Mouse (Mus musculus): ENCODE results near the gene Vwce. TPM values are rescaled to one million over a fixed set of nuclear protein-coding genes. Genes with fewer than 3 reads are reported as not detected.

The Vwce gene
- total RNA-seq (2021), result under 1 TPM; 0.35 to 0.56 TPM
- long read RNA-seq, partial matches to known transcripts, result 0 of 1 reads
- long read RNA-seq, other reads (novel, unspliced or antisense), result 1 of 1 reads

DNA sequence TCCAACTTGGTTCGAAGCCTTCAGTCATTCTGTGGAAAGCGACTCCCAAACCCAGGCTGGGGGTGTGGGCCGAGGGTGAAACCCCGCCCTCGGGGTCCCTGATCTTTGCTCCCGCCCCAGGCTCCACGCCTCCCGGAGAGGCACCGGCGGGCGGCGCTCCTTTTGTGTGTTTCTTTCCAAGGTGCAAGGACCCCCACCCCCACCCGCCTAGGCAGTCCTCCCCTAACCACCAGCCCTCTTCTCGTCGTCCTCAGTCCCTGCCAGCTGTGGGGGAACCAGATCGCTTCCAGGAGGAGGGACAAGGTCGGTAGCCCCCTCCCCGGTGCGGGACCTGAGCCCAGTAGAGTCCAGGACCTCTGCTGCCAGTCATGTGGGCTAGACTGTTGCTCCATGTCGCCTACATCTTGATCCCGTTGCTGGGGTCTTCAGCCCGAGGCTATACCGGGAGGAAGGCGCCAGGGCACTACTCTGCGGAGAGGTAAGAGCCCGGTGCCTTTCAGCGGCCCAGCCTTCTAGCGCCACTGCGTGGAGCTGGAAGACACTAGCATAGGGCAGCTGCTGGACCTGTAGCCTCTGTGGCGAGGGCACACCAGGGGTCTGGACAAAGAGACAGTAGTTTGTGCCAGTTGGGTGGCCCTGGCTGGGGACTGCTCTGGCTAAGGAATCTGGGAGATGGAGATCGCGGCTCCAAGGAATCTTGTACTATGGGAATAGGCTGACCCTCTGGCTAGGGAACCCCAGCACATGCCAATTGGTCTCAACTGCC lies at the start of gene Vwce:
TSS of gene Vwce (plus strand) at position 108 of the 766 bp plus-strand sequence.
- DNase-seq (ENCODE audit: low spot score in 2 of 2), result peak in 1 of 2 experiments; percentile 36

DNA sequence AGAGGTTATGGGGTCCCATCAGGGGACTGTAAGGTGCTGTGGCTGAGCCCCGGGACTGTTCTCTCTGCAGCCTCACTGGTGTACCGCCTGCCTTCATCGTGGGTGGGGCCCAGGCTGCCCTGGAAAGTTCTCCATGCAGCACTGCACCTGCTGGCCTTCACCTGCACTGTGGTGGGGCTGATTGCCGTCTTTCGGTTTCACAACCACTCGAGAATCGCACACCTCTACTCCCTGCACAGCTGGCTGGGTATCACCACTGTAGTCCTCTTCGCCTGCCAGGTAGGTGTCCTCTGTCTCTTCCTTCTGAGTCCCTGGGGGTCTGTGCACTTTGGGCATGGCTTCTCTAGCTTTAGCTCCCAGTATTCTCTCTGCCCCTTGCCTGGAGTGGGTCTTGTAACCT lies 48.9 kb upstream of the Vwce start:
- DNase-seq (ENCODE audit: low spot score in 2 of 2), result no peak

DNA sequence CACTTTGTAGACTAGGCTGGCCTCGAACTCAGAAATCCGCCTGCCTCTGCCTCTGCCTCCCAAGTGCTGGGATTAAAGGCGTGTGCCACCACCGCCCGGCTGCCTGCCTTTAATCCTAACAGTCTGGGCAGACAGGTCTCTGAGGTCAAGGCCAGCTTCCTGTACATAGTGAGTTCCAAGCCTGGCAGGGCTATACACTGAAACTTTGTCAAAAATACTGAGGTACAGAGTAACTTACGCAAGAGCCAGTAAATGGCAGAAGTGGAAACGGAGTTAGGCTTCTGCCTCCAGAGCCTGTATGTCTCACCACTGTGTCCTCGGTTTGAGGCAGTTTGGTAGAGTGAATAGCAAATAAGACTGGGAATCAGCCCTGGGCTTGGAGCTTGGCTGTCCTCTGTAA lies 46.8 kb upstream of the Vwce start:
- DNase-seq (ENCODE audit: low spot score in 2 of 2), result no peak

DNA sequence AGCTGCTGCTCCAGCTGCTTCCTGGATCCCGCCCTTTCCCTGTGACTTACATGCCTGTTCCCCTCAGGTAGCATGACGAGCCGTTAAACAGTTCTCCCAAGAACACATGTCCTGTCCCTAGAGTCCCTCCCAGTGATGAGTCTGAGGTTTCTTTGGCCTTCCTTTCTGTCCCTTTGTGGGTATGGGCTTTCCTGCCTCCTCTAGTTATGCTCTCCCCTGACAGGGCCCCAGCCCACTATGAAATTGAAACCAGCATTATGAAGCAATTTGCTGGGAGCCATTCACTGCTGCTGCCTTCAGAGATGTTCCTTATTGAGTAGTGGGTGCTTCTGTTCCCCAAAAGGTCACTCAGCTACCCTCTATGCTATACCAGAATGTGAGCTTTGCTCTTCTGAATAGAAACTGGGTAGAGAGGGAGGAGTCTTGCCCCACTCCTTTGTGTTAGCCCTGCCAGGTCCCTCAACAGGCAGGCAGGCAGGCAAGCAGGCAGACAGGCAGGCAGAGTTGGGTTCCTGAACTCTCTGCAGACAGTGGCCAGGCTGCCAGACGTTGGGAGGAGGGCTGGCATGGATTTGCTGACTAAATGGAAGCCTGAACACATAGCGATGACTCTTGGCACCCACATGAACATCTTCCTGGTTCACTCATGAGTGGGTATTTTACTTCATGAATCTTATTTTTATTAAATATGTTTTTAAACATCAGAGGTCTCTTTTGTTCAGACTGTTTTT lies 44.7 kb upstream of the Vwce start:
- no peak for DNase-seq (ENCODE audit: low spot score in 2 of 2)

DNA sequence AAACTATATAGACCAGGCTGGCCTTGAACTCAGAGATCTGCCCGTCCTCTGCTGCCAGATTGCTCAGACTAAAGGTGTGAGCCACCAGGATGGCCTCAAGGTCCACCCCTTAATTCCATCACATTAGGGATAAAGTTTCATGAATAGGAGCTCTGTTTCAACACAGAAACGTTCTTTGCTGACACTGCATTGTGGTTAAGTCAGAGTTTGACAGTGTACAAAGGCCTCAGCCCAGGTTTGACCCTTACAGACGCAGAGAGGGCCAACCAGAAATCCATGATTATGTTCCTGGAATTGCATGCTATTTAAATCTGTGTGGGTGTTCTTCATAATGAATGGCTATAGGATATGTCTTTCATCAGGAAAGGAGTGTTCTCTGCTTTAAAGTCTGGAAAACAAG lies 43.7 kb upstream of the Vwce start:
- no peak for DNase-seq (ENCODE audit: low spot score in 2 of 2)

DNA sequence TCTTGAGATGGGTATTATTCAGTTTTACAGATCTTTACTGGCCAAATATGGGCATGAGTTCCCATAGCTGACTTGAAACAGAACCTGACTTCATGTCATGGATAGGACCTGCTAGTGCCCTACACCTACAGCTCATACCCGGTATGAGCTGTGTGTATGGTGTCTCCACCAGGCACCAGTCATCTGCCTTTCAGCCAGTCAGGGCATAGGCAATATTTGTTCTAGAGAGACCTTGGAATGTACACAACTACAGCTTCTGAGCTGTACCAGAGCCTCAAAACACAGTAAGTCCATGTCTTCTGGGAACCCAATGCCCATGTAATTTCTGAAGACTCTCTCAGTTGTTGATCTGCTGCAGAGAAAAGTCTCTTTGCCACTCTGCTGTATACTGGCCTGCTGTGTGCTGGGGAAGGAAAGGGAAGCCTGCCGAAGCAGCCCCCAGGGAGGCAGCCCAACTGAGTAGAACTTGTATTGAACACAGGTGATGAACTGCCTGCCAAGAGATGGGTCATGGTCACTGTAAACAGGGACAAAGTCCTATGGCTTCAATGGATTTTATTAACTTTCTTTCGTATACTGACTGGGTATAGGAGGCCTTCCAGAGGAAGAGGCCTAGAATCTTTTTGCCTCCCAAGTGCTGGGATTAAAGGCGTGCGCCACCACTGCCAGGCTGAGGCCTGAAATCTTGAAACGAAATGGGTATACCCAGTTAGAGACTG lies 42.2 kb upstream of the Vwce start:
- DNase-seq (ENCODE audit: low spot score in 2 of 2), result no peak

DNA sequence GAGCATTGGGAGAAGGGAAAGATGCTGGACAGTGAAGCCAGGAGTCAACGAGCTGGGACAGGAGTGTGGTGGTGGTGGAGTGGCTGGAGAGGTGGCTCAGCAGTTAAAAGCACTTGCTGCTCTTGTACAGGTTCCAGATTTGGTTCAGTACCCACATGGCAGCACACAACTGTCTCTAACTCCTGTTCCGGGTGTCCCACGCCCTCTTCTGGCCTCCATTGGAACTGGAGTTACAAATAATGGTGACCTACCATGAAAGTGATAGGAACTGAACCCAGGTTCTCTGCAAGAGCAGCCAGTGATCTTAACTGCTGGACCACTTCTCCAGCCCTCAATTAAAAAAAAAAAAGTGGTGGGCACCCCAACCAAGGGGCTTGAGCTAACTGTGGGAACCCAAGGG lies 35.8 kb upstream of the Vwce start:
- DNase-seq (ENCODE audit: low spot score in 2 of 2), result no peak

DNA sequence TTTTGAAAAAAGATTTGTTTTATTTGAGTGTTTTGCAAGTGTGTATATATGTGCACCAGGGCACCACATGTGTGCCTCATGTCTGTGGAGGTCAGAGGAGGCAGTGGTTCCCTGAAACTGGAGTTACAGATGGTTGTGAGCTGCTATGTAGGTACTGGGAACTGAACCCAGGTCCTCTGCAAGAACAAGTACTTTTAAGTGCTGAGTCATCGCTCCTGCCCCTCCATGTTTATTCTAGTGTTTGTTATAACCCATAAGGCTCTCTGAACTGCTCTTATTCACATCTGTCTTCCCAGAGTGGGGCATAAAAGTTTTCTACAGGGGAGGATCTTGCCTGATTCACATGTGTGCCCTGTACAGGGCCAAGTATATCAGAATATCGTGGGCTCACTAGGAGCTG lies 34.4 kb upstream of the Vwce start:
- no peak for DNase-seq (ENCODE audit: low spot score in 2 of 2)

DNA sequence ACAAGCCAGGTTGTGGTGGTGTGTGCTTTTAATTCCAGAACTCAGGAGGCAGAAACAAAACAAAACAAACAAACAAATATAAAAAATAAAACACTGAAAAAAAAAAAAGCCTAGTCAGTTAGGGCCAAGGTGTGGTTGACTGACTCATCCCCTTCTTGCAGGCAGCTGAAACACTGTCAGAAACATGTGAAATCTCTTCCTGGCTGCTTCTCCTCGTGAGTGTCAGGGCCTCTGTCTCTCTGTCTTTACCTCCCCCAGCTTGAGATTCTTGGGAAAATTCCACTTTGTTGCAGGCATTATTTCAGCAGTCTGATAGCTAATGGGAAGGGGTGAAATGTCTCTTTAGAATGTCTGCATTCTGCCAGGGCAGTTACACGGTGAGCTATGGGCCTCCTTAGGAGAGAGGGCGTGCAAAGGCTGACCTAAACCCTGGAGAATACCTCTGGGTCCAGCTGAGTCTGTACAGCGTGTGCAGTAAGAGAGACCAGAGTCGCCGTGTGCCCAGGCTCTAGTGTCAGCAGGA lies 31.7 kb upstream of the Vwce start:
- DNase-seq (ENCODE audit: low spot score in 2 of 2), result no peak

DNA sequence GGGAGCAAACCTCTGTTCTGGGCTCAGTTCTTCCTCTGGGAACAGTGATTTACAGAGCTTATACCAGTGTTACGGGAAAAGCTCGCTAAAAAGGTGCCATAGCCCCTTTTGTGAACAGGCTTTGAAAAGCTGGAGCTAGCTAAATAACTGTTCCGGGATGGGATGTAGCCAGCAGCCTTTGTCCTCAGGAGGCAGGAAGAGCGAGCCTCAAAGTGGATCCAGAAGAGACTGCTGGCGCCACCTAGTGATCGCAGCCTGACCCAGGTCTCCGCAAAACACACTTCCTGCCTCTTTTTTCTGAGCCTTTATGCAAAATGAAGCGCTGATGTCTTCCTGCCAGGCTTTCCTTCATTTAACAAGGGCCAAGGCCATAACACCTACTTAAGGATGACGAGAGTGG lies 31.2 kb upstream of the Vwce start:
- peak; percentile 67 to 94 for DNase-seq (ENCODE audit: low spot score in 2 of 2)

DNA sequence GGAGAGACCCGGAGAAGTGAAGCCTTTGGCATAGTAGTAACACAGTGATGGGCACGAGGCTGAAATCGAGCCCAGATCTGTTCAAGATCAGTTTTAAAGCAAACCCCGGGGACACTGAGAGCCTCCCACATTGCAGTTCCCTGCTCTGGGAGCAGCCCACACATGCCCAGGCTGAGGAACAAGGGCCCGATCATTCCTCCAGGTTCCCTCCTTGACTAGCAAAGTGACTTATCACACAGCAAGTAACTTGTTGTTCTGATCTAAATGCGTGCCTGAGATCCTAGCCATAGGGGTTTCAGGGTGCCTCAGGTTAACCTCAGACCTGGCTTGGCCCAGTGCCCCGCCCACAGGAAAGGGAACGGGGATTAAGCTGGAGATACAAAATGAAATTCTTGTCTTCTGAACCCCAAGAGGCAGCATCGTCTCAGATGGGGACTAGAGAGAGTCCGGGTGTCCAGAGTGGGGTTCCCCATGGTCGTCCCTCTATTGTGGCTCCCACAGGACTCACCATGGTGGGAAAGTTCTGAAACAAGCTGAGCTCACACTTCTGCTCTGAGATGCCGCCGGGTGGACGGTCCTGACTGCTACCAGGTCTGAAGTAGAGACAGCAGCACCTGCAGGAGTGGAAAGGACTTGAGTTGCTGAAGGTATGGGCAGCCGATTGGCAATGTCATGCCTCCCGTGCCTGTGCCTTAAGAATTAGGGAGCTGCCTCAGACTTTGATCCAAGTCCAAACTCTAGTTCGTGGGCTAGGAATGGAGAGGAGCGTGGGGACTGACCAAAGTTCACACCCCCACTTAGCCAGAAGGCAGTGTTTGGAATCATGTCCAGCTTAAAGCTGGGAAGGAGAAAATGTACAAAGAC lies 30.1 kb upstream of the Vwce start:
- DNase-seq (ENCODE audit: low spot score in 2 of 2), result no peak

DNA sequence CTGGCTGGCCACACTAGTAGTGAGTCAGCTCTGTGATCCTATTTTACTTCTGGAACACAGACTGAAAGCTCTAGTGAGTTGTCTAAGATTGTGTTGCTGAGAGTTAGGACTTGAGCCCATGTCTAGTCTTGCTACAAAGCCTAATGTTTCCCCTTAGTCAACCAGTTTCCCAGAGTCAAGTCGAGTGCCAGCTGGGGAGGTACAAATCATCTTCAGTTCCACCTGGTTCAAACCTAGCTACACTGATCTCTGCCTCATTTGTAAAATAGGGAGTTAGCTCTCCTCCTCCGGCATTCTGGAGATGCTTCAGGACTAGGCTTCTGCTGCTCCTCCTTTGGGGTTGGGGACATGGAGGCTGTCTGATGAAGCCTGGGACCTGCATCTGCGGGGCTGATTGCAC lies 29.5 kb upstream of the Vwce start:
- DNase-seq (ENCODE audit: low spot score in 2 of 2), result no peak

DNA sequence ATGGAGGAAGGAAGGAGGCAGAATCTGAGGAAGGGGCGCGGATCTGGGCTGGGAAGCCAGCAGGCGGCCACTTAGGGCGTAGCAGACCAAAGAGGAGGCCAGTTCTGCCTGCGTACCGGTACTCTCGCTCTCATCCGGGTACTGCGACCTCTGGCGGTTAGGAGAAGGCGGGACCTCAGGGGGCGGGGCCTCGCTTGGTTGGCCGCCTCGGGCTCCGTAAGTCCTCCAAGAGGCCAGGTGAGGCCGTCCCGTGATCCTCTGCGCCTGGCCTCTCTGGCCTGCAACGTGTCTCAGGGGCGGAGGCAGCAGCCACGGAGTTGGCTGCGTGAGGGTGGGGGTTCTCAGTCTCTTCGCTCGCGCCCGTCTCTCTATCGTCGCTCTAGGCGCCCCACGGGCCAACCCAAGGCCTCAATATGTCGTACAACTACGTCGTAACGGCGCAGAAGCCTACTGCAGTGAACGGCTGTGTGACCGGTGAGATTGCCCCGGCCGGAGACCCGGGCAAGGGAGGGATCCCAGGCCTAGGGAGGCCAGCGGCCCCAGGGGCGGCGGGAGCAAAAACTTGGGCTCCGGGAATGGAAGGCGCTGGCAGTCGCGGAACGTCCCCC lies 28.6 kb upstream of the Vwce start, which contains the start of the genes Ddb1 and Tkfc:
TSS of gene Ddb1 (plus strand) at position 35 of the 608 bp plus-strand sequence.
TSS of gene Tkfc (minus strand) at position 362 of the 608 bp plus-strand sequence.
- peak; percentile 98 to 99 for DNase-seq (ENCODE audit: low spot score in 2 of 2)

DNA sequence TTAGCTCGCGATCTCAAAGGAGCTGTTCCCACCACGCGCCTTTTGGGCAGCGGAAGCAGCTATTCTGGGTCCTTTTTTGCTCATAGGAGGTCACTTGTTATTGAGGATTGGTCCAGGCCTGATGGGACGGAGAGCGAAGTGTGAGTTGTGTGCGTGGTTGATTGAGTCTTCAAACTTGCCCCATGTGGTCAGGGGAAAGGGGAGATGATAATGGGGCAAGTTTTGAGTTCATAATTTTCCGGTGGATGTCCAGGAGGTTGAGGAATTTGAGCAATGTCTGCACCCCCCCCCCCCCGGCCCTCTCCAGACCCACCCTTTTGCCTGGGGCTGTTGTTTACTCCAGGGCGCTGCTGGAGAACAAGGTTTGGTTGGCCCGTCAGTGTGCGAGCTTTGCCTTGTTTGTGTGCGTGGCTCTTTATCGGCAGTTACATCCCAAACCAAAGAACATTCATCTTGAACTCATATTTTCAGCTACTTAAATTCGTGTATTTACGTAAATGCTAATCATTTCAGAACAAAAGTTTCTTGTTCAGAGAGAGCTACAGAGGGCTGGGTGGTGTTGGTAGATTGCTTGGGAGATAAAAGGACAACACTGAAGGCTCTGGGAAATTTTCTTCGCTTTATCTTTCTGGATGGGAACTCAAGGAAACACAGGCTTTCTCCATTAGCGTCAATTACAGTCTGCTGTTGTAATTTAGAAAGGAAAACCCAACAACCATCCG lies 28.0 kb upstream of the Vwce start:
- no peak for DNase-seq (ENCODE audit: low spot score in 2 of 2)

DNA sequence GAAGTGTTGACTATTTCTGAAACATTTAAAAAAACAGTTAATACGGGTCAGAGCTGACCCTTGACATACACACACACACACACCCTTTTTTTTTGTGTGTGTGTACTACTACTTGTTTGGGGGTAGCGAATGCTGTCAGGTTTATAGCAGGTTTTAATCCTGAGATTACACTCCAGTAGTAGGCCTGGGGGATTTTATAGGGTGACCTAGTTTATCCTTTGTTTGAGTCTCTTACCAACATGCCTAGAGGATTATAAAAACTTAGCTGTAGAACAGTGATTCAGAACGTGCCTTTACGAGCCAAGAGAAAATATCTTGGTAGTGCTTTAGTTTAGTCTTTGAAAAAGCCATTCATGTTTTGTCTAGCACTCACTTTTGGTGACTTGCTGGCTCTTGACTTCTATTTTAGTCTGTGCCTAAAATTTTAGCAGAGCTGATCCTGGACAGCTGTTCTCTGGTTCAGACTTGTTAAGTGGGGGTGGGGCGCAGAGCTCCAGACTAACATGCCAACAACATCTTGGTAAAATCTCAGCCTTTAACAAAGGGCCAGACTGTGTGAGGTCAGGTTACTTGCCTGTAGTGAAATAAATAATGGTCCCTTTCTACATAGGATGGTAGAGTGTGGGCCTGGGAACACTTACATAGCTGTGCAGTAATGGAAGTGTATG lies 25.3 kb upstream of the Vwce start:
- DNase-seq (ENCODE audit: low spot score in 2 of 2), result no peak

DNA sequence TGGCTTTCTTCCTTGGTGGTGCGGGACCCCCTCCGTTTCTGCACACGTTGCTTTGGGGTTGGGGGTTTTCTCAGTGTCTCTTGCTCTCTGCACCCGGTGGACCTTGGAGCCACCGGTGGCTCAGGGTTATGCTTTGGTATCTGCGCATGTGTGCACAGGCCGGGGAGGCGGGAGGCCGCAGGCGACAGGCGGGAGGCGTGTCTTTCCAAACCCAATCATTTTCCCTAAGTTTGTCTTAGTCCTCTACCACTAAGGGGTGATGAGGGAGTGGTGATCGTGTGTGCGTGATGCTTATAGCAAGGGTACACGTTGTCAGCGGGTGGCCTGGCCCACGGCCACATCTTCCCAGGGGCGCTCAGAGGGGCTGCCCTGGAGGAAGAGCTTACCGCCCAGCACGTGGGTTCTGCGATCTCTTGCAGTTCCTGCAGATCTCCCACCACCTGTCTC lies 882 bp downstream of the Vwce start:
- peak; percentile 61 to 82 for DNase-seq (ENCODE audit: low spot score in 2 of 2)

DNA sequence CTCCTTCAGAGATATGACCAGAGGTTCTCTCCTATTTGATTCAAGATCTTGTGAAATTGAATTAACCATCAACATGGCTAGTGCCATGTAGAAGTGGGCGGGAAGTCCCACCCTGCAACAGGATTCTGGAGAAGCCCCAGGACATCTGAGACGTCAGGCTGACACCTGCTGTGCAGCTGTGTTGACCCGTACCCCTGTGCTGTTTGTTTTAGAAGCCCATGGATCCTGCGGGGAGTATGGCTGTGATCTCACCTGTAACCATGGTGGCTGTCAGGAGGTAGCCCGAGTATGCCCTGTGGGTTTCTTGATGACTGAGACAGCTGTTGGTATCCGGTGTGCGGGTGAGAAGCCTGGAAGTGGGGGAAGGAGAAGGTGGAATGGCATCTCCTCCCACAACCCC lies 3.8 kb downstream of the Vwce start:
- DNase-seq (ENCODE audit: low spot score in 2 of 2), result no peak

DNA sequence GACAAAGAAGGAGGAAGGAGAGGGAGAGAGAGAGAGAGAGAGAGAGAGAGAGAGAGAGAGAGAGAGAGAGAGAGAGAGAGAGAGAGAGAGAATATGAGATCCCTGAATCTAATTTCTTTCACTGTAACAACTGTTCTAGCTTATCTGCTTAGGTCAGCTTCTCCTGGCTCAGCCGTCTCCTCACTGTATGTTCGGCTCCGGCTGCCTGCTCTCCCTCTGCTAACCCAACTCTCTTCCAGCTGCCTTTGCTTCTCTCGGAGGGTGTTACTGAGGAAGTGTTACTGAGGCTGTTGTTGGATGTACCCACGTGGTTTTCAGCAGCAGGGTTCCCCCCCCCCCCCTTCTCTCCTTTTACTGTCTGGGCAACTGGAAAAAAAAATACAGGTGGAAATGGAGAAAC lies 6.1 kb downstream of the Vwce start:
- DNase-seq (ENCODE audit: low spot score in 2 of 2), result no peak
